Mouse (Mus musculus) lung, adult 2 months (tissue): ENCODE data around the gene Zfp941.
A peak's percentile ranks its signal among the peaks of the same experiment; 100 is the strongest.

Experiments used
- CTCF ChIP-seq: fragments of 200-500 bp; IDR thresholded peaks from 2 replicates; pipeline ENCODE4 v1.5.1; 2011; ENCODE audit warnings: mild to moderate bottlenecking, low read length, control low read depth; ENCODE audit not compliant: insufficient read depth
- POLR2A ChIP-seq: fragments of 200-500 bp; IDR thresholded peaks from 2 replicates; pipeline ENCODE4 v1.6.1; 2011; ENCODE audit warnings: low read depth, mild to moderate bottlenecking, control low read depth, low read length, borderline replicate concordance; ENCODE audit errors: extremely low read depth

DNA sequence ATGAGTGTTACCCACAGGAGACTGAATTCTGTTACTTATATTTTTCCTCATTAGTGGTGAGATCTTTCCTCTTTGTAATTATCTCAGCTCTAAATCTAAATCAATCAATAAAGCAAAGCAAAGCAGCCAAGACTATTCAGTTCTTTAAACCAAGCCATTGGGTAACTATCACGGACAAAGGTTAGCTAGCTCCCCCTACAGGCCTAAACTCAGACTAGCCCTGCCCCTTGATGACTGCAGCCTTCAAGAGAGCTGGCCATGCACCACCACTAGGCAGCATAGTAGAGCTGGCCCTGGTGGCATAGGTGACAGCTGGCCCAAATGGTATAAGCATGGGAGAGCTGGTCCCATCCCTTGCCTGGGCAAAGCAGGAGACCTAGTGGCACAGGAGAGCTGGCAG, 16.3 kb downstream of the Zfp941 start:
- TF ChIP-seq POLR2A (no peak), CTCF (peak; percentile 61)
